Mouse (Mus musculus): Measurements from ENCODE around the gene Zcchc14.

Zcchc14 gene

GRCm38 (mm10) chr8:121663101-121663500 is 10.4 kb upstream of the Zcchc14 start:
- DNase-seq, result no peak

DNA sequence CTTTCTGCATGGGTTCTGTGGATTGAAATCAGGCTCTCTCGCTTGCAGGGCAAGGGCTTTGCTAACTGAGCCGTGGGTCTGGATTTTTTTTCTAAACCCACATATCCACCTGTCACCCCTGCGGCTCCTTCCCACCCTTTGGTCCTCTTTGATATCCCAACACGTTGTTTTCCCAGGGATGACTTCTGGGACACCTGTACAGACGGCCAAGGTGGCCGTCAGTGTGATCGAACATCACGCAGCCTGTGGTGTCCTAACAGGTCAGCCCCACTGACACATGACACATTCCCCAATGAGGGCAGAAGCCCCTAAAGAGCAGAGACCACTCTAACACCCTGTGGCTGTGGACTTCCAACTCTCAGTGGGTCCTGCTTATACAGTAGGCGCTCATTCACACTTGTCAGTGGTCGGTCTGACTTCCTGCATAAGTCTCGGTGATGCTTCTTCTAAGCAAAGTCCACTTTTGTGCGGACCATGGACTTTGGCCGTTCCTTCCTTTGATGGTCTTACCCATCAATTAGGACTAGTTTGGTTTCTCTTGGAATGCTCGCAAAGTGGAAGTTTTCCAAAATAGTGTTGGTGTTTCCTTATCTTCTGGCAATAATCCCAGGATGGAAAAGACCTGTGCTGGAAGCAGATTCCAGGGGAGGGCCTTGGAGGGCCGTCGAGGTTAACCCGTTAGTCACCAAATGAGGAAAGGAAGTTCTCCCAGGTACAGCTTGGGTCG is 9.1 kb upstream of the Zcchc14 start:
- DNase-seq, result no peak

- DNase-seq, result no peak
These were observed 7.9 kb upstream of the Zcchc14 start for GRCm38 (mm10) chr8:121660602-121661001.

GRCm38 (mm10) chr8:121654966-121655494 is 2.3 kb upstream of the Zcchc14 start:
- no peak for DNase-seq

GRCm38 (mm10) chr8:121654131-121654530 is 1.4 kb upstream of the Zcchc14 start:
- no peak for DNase-seq

DNA sequence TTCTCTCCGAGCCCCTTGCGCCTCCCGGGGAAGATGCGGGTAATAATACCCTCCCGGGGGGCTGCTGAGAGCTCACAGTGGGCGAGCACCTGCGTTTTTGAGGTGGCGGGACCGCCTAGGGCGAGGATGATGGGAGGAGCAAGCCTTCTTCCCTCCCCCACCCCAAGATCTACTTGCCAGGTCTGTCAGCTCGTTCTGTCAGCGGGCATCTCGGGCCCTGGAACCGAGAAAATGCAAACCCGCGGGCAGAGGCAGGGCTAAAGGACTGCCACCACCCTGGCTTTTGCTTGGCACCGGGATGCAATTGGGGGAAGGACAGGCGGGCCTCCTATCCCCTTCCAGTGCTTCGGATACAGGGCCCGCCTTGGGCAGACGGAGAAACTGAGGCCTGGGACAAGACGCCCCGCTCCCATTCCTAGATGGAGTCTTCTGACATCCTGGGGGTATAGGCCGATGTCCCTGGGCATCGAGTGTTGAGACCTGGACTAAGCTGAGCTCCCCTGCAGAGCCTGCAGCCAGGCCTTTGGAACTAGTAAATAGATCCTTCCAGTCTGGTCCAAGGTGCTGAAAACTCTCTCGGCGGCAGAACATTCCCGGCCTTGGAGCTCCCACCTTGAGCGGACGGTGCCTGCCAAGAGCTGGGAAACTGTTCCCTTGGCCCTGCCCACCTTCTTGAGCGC is 779 bp upstream of the Zcchc14 start:
- no peak for DNase-seq

GRCm38 (mm10) chr8:121651874-121652361 is 783 bp downstream of the Zcchc14 start:
- no peak for DNase-seq

GRCm38 (mm10) chr8:121651308-121651873 is 1.3 kb downstream of the Zcchc14 start:
- no peak for DNase-seq

DNA sequence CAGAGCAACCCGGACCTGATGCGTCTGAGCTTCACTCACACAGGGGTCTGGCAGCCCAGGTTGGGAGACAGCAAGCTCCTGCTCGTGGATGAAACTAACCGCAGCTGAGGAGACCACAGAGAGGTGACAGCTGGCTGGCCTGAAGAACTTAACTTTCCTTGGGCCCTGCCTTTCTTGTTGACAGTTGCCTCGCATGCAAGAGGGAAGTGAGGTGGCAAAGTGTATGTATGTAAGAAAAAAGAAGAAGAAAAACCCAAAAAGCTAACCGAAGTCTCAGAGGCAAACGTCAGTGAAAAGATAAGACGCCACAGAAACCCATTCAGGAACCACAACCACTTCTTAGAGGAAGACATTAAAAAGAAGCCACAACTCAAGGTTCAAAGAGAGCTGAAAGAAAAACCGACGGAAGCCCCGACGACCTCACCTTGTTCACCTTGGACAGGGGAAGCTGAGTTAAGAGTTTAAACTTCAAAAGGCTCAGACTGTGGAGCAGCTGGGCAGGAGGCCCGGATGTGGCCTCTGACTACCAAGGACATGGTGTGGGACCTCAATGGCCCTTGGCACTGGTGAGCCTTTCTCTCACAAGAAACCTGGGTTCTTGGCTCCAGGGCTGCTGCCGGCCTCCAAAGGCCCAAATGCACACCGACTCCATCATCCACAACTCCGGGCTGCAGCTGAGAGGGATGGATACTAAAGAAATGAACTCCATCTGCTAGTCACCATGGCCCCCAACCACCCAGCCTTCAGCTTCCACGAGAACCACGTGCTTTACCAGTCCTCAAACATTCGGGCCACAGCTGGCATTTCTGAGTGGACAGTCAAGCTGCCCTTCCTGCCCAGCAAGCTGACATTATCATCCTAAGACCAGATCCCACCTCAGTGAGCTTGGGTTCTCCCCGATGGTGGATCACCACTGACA is 2.1 kb downstream of the Zcchc14 start:
- DNase-seq, result no peak

DNA sequence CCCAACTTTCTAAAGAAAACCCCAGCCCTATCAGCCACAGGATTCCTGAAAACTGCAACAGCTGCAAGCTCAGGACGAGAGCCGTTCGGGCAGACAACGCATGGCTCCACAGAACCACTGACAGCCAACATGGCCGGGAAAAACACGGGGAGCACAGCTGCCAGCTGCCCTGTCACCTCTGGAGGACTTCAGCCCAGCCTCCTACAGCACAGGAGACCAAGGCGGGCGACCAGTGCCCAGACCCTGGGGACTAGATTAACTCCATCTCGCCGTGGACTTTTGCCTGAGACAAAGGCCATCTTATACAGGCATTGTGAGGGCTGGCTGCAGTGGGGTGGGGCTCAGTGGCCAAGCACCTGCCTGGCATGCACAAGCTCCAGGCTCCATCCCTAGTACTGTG is 2.8 kb downstream of the Zcchc14 start:
- no peak for DNase-seq

DNA sequence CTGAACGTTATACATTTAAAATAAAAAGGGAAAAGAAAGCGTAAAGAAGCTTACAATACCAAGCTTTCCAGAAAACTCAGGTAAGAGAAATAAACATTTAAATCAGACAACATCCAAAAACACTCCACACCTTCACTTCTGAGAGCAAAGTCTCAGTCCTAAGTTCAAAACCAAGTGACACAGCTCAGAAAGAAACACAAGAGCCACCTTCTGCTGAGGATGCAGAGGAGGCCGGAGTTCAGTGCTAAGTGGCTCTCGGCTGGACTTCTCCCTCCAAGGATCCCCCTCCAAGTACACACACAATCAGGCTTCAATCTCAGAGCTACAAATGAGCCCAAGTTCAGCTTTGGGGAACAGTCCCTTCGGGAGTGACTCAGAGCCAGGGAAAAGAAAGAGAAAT is 3.3 kb downstream of the Zcchc14 start:
- DNase-seq, result no peak

- no peak for DNase-seq
These were observed 4.2 kb downstream of the Zcchc14 start for GRCm38 (mm10) chr8:121648451-121648850.

GRCm38 (mm10) chr8:121647511-121648215 is 5.0 kb downstream of the Zcchc14 start:
- DNase-seq, result no peak

DNA sequence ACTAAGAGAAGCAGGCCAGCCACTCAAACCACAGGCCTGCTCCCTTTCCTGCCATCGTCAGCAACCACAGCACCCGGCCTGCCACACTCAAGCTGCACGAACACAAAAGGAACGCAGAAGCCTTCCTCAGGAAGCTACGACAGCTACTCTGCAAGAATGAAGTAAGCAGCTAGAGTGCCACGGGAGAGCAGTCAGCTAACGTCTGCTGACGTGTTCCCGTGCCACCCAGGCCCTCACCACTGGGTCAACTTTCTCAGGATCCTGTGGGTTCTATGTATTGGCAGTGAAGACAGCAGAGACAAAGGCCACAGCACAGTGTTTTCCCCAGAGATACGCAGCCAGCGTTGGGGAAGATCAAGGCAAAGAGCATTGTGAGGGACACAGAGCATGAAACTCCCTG is 9.3 kb downstream of the Zcchc14 start:
- DNase-seq, result no peak

DNA sequence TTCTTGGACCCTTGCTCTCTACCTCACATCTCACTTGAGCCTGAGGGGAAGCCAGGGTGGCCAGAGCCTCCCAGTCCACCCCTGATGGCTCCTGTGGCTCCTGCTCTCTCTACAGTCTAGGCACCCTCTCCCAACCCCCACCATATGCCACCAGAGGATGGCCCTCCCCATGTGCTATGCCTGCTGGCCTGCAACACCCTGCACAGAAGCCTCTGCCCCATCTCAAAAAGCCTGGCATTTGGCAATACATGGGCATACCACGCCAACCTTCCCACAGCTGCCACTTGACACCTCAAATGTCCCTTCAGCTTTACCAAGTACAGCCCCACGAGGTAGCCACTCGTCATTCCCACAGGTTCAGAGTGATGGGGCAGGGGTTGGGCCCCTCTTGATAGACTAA is 9.9 kb downstream of the Zcchc14 start:
- no peak for DNase-seq

- DNase-seq, result no peak
These were observed 16.5 kb downstream of the Zcchc14 start for GRCm38 (mm10) chr8:121636180-121636579.

- DNase-seq, result no peak
These were observed 17.2 kb downstream of the Zcchc14 start for GRCm38 (mm10) chr8:121635534-121635933.

DNA sequence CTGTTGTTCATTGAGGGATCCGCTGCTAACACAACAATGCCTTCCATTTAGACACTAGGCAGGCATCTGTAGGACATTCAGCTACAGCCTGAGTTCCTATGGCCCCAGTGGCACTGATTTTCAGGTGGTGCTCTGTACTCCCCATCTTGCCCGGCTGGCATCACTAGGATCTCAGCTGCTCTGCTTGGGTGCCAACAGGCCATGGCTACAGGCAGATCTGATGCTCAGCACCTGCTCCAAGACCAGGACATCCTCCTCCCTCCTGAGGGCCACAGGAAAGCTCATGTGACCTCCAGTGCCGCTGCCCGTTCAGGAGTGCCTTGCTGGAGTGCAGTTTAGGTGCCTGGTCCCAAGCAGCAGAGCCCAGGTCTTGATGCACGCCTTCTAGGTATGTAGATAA is 20.3 kb downstream of the Zcchc14 start:
- no peak for DNase-seq

- DNase-seq, result no peak
These were observed 21.0 kb downstream of the Zcchc14 start for GRCm38 (mm10) chr8:121631645-121632071.

- no peak for DNase-seq
These were observed 24.0 kb downstream of the Zcchc14 start for GRCm38 (mm10) chr8:121628681-121629080.

- no peak for DNase-seq
These were observed 29.7 kb downstream of the Zcchc14 start for GRCm38 (mm10) chr8:121623043-121623442.

- no peak for DNase-seq
These were observed 30.8 kb downstream of the Zcchc14 start for GRCm38 (mm10) chr8:121621879-121622278.

Data from thymus, adult 18-20 months (tissue).